Mouse (Mus musculus) midbrain, embryonic 14.5 days (tissue): Measurements from ENCODE around the gene Ftl1. TPM values are rescaled to one million over a fixed set of nuclear protein-coding genes. Genes with fewer than 3 reads are reported as not detected.
"Not testable (repeated sequence)": the region's sequence is repeated elsewhere in the genome, so short reads cannot be mapped to it uniquely, and the experiment has no call there.

Experiments used
- ATAC-seq: fragments of 200-750 bp; cut with Nextera tagmentation; 2 replicates; pipeline ENCODE4 v1.8.0; 2017; ENCODE audit warnings: moderate number of reproducible peaks, moderate library complexity; ENCODE audit not compliant: low FRiP score, low TSS enrichment
- DNase-seq: peaks from one replicate; pipeline ENCODE4 v3.0.0-alpha.2; 2015
- H3K27ac ChIP-seq: fragments of 300-500 bp; sonication (generic); replicated peaks from 2 replicates; pipeline ENCODE4 v1.5.1; 2014; ENCODE audit warnings: mild to moderate bottlenecking, low read depth, low read length, moderate library complexity
- H3K27me3 ChIP-seq: fragments of 300-500 bp; sonication (generic); 2 replicates; pipeline ENCODE4 v1.6.1; 2014; ENCODE audit warnings: low read length, control low read depth, mixed read lengths; ENCODE audit not compliant: control insufficient read depth, insufficient read depth
- H3K36me3 ChIP-seq: fragments of 300-500 bp; sonication (generic); 2 replicates; pipeline ENCODE4 v1.6.1; 2014; ENCODE audit warnings: low read length, control low read depth; ENCODE audit not compliant: control insufficient read depth, insufficient read depth
- H3K4me1 ChIP-seq: fragments of 300-500 bp; sonication (generic); 2 replicates; pipeline ENCODE4 v1.6.1; 2014; ENCODE audit warnings: mild to moderate bottlenecking, antibody characterized with exemption, low read length, control low read depth; ENCODE audit not compliant: control insufficient read depth, insufficient read depth
- H3K4me2 ChIP-seq: fragments of 300-500 bp; sonication (generic); 2 replicates; pipeline ENCODE4 v1.6.1; 2014; ENCODE audit warnings: mild to moderate bottlenecking, low read length, moderate library complexity
- H3K4me3 ChIP-seq: fragments of 300-500 bp; sonication (generic); replicated peaks from 2 replicates; pipeline ENCODE4 v1.5.1; 2014; ENCODE audit warnings: low read depth, low read length
- H3K9ac ChIP-seq: fragments of 300-500 bp; sonication (generic); replicated peaks from 2 replicates; pipeline ENCODE4 v1.6.1; 2014; ENCODE audit warnings: mild to moderate bottlenecking, low read length, moderate library complexity
- H3K9me3 ChIP-seq: fragments of 300-500 bp; sonication (generic); 2 replicates; pipeline ENCODE4 v1.6.1; 2016; ENCODE audit warnings: low read length, control low read depth, mixed read lengths; ENCODE audit not compliant: control insufficient read depth
- WGBS: fragments of 180-500 bp; shearing (Covaris S2); extraction: QIAGEN DNeasy Blood & Tissue Kit; methylation state at CpG from one replicate; pipeline ENCODE4 v1.1.7; 2014; 5-methylcytosine and 5-hydroxymethylcytosine counted together
- polyA plus RNA-seq: library from polyadenylated mRNA; unstranded; fragments of >200 nt; fragmentation: Nextera tagmentation; extraction: Ambion mirVana; gene quantifications from 2 replicates; pipeline ENCODE4 v1.2.1, GENCODE M21; 2014

Gene Ftl1
- polyA plus RNA-seq, 1 experiment from 2014 or later = 5,898 TPM

DNA sequence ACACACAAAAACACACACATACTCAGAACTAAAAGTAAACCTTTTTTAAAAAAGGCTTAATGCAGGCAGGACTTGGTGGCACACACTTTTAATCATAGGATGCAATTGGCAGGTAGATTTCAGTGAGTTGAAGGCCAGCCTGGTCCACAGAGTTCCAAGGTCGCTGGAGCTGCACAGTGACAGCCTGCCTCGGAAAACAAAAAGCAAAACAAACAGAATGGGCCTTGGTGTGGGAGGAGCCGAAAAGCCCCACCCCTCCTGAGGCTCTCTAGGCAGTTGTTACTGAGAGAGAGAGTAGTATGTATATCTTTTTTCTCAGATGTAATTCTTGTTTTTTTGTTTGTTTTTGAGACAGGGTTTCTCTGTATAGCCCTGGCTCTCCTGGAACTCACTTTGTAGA, 31.6 kb upstream of the Ftl1 start:
- no peak overlapping the region for H3K9ac ChIP-seq
- DNase-seq = no peak
- WGBS = 27% methylated on average over 3 of the region's 3 CpGs

DNA sequence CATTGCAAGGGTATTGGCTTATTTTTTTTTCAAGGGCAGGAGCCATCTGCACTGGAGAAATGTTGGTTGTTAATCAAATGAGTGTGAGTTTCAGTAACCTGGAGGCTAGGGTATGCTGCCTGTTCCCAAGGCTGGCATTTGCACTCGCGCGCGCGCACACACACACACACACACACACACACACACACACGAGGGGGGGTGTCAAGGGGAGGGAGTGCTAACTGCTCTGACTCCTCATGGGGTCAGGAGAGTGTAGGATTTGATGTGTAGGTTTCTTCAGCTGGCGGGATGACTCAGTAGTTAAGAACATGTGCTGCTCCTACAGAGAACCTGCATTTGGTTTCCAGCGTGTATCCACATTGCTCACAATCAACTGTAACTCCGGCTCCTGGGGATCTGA, 31.1 kb upstream of the Ftl1 start:
- ATAC-seq (no peak), DNase-seq (peak; percentile 8)
- no peaks in the 10 kb centered on the region for H3K9me3 ChIP-seq
- H3K27ac ChIP-seq = no peak overlapping the region
- no peak overlapping the region for H3K9ac ChIP-seq
- 57% methylated on average over 9 of the region's 9 CpGs for WGBS
- H3K4me2 ChIP-seq = no peak overlapping the region
- H3K27me3 ChIP-seq = no peaks in the 10 kb centered on the region
- no peak overlapping the region for H3K4me3 ChIP-seq
- H3K36me3 ChIP-seq = peaks cover 36% of the 10 kb centered on the region
- H3K4me1 ChIP-seq = 0 out of 2 replicates have a peak, but pooled peaks cover 9% of the 10 kb centered on the region

More for the DNA sequence above, 31.6 kb upstream of the Ftl1 start:
- Histone ChIP-seq H3K27ac (no peak overlapping the region), H3K4me1 (0 out of 2 replicates have a peak, but pooled peaks cover 9% of the 10 kb centered on the region), H3K27me3 (no peaks in the 10 kb centered on the region), H3K9me3 (no peaks in the 10 kb centered on the region), H3K4me3 (no peak overlapping the region), H3K4me2 (no peak overlapping the region), H3K36me3 (peaks cover 39% of the 10 kb centered on the region)
- no peak for ATAC-seq

DNA sequence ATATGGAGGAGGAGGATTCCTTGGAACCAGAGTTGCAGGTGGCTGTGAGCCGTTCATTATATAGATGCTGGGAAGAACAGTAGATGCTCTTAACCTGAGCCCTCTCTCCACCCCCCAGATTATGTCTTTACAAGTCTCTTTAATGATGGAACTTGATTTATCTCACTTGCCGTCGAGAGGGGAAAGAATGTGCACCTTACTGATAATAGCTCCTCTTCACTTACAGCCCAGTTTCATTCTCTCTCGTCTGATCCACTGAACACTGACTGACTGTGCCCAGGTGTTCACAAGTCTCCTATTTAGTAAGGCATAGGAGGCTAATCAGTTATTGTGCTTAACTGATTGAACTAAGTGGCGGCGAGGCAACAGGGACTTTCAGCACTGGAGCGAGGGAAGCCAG, 29.9 kb upstream of the Ftl1 start:
- Histone ChIP-seq H3K27ac (0 out of 2 replicates have a peak overlapping the region, but pooled peaks have one; percentile 83), H3K9ac (no peak overlapping the region), H3K36me3 (peaks cover 24% of the 10 kb centered on the region), H3K4me3 (no peak overlapping the region), H3K4me2 (no peak overlapping the region), H3K4me1 (0 out of 2 replicates have a peak, but pooled peaks cover 9% of the 10 kb centered on the region), H3K27me3 (no peaks in the 10 kb centered on the region), H3K9me3 (no peaks in the 10 kb centered on the region)
- ATAC-seq = no peak
- 87% methylated on average over 7 of the region's 7 CpGs for WGBS
- DNase-seq = no peak

- DNase-seq = peak; percentile 75
- Histone ChIP-seq H3K4me1 (0 out of 2 replicates have a peak, but pooled peaks cover 9% of the 10 kb centered on the region), H3K36me3 (peaks cover 14% of the 10 kb centered on the region), H3K27ac (peak within 1 kb of the TSS; percentile 83), H3K9me3 (no peaks in the 10 kb centered on the region), H3K4me2 (peak within 1 kb of the TSS; percentile 56), H3K9ac (peak within 1 kb of the TSS; percentile 57), H3K4me3 (peak within 1 kb of the TSS; percentile 34), H3K27me3 (no peaks in the 10 kb centered on the region)
- peak; percentile 59 for ATAC-seq
- WGBS = 8% methylated on average over 38 of the region's 38 CpGs
These were observed 28.9 kb upstream of the Ftl1 start, which contains the start of gene Dhdh for GRCm38 (mm10) chr7:45488293-45489204. TSS of gene Dhdh (minus strand) at chr7:45488805.

GRCm38 (mm10) chr7:45487861-45488292, 28.2 kb upstream of the Ftl1 start:
- ATAC-seq (peak; percentile 62; the same call in 1 of the 2 replicates), DNase-seq (peak; percentile 59)
- Histone ChIP-seq H3K27me3 (no peaks in the 10 kb centered on the region), H3K4me1 (0 out of 2 replicates have a peak, but pooled peaks cover 9% of the 10 kb centered on the region), H3K27ac (peak overlapping the region; percentile 83), H3K9me3 (no peaks in the 10 kb centered on the region), H3K4me2 (peak overlapping the region; percentile 56), H3K36me3 (peaks cover 7% of the 10 kb centered on the region), H3K4me3 (peak overlapping the region; percentile 34), H3K9ac (peak overlapping the region; percentile 57)
- WGBS = 15% methylated on average over 11 of the region's 11 CpGs

- H3K27ac ChIP-seq = no peak within 1 kb of the TSS
- H3K36me3 ChIP-seq = no peaks in the 10 kb centered on the region
- no peaks in the 10 kb centered on the region for H3K9me3 ChIP-seq
- peak within 1 kb of the TSS; percentile 34; the same call in 1 of the 2 replicates for H3K4me3 ChIP-seq
- H3K4me2 ChIP-seq = peak within 1 kb of the TSS; percentile 56
- 84% methylated on average over 12 of the region's 12 CpGs for WGBS
- H3K27me3 ChIP-seq = no peaks in the 10 kb centered on the region
- 0 out of 2 replicates have a peak, but pooled peaks cover 9% of the 10 kb centered on the region for H3K4me1 ChIP-seq
- H3K9ac ChIP-seq = no peak within 1 kb of the TSS
- DNase-seq = no peak
- no peak for ATAC-seq
These were observed 27.2 kb upstream of the Ftl1 start, which contains the start of gene Gm45808 for GRCm38 (mm10) chr7:45486761-45487415. TSS of gene Gm45808 (minus strand) at chr7:45486811.

DNA sequence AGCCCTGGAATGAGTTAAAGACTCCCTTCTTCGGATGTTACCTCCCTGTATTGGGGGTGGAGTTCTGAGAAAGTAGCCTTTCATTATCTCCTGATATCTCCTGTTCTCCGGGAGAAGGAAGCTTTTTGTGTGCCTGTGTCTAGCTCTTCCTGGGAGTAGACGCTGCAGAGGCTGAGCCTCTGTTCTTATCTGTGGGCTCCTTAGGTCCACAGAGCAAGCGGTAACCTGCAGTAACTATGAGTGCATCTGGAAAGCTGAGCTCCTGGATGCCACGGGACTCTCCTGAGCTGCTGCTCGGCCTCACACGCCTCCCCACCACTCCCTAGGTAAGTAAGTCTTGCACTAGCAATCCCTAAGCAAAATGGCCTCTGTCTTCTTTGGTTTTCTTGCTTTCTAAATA, 26.5 kb upstream of the Ftl1 start:
- H3K9me3 ChIP-seq = no peaks in the 10 kb centered on the region
- H3K4me1 ChIP-seq = 0 out of 2 replicates have a peak, but pooled peaks cover 9% of the 10 kb centered on the region
- no peak for ATAC-seq
- H3K27me3 ChIP-seq = no peaks in the 10 kb centered on the region
- H3K27ac ChIP-seq = no peak overlapping the region
- no peak overlapping the region for H3K9ac ChIP-seq
- DNase-seq = no peak
- no peaks in the 10 kb centered on the region for H3K36me3 ChIP-seq
- no peak overlapping the region for H3K4me3 ChIP-seq
- H3K4me2 ChIP-seq = no peak overlapping the region
- WGBS = 89% methylated on average over 7 of the region's 7 CpGs

GRCm38 (mm10) chr7:45484985-45485384, 25.3 kb upstream of the Ftl1 start:
- not testable (repeated sequence) for H3K4me1 ChIP-seq, H3K4me2 ChIP-seq, H3K9ac ChIP-seq, ATAC-seq, DNase-seq, H3K27ac ChIP-seq, H3K36me3 ChIP-seq, H3K4me3 ChIP-seq, H3K27me3 ChIP-seq, H3K9me3 ChIP-seq
- 94% methylated on average over 5 of the region's 5 CpGs for WGBS
